Mouse (Mus musculus): ENCODE results near the gene Ppp1r13b.

DNA sequence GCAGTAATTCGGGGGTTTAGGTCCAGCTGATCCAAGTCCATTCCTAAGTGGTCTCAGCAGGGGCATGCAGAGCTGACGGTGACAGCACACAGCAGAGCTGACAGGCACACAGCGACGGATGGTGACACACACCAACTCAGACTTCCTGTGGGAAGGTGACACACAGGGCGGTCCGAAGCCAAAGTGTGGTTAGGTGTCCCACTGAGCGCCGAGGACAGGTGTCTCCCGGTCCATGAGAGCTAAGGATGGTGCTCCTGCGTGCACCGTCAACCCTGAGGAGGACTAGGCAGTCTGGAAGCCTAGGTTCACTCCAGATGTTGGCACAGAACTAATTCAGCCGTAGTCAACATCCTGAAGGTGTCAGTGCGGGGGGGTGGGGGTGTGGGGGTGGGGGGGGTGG, 95.8 kb downstream of the Ppp1r13b start:
- TF ChIP-seq CTCF (IDR thresholded peaks at IDR 0.05; ENCODE audit: extremely low read depth, insufficient read depth, insufficient read length, insufficient replicate concordance) (no peak), POLR2A (IDR thresholded peaks at IDR 0.05; ENCODE audit: low read depth, low read length) (no peak)
